Mouse (Mus musculus) left cerebral cortex, postnatal 14 days (tissue): ENCODE data around the gene Rgma. TPM values are rescaled to one million over a fixed set of nuclear protein-coding genes. Genes with fewer than 3 reads are reported as not detected.

Experiments
- DNase-seq, 2 experiments: peaks; one replicate each; pipeline ENCODE4 v3.0.0; 2021 to 2022; ENCODE audit warnings: low spot score in 2 of 2, mixed read lengths in 1 of 2
- intact Hi-C: fragments of 180-260 bp; cut with DNase I; formaldehyde crosslinking; loops from one replicate; pipeline ENCODE4 v1.15.1; 2025
- total RNA-seq, 2 experiments: library from RNA; stranded (reverse); gene quantifications; 2 replicates each; pipeline ENCODE4 v1.2.3; 2021

The Rgma gene
- total RNA-seq, 2 experiments from 2014 or later, result 84.6 to 103 TPM

DNA sequence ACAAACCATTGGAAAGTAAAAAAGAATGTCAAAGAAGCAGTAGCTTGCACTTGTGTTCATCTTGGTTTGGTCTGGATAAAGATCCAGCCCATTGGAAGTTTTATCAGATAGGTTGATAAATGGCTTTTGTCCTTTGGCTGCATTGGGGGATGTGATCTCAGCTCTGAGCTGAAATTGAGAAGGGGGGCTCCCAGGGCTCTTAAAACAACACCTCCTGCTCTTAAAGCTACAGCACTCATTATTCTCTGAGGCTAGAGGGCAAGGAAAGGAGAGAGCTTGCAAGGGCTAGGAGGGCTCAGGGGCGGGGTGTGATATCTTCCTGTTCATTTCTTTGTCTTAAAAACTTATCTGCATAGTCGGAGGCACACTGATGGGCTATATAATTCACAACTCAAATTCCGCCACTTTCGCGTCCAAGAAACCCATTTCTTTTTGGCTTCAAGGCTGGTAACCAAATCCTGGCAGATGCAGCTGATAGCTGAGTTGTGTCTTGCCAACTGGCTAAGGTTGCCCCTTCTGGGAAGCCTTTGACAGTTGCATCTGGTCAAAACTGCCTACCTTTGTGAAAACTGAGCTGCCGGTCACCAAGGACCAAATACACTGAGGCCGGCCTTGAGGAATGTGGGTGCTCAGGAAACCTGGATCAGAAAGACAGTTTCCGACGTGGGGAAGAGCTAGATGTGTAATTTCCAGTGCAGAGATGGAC, 18.2 kb downstream of the Rgma start:
- intact Hi-C loops, result no loop called here

DNA sequence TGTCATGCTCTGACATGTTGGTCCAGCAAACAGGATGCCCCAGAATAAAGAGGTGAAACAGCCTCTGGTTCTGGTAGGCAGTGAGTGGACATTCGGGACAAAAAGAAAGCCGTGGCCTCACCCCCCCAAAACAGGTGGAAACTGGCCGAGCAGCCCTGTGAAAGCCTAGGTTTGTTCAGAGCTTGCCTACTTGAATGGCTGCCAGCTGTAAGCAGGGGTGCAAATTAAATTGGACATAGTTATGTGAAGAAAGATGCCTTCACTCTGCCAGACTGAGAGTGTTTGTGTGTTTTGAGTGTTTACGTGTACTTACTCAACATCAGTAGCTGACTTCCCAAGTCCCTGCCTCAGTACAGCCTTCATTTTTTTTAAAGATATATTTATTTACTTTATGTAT, 18.7 kb downstream of the Rgma start:
- DNase-seq, result no peak
- intact Hi-C loops, result no loop called here

More for the DNA sequence above, 18.2 kb downstream of the Rgma start:
- DNase-seq, result no peak

DNA sequence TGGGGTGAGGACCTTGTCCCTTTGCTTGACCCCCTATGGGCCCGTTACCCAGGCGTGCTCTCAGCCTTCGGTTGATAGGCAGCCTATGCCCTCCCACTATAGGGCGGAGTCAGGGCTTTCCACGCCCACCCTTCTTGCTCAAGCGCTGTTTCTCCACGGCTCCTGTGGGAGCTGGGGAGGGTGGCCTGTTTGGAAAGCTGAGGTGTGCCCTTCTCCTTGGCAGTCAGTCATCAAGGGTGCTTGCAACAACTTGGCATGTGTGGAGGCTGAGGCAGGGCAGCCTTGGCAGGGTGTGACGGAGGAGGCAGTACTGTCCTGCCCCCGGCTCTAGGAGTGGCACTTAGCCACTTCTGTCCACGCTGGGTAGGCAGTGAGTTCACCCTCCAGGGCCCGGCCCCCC, 23.0 kb downstream of the Rgma start:
- peak in 1 of 2 experiments; percentile 58 for DNase-seq
- intact Hi-C loops, result no loop called here

DNA sequence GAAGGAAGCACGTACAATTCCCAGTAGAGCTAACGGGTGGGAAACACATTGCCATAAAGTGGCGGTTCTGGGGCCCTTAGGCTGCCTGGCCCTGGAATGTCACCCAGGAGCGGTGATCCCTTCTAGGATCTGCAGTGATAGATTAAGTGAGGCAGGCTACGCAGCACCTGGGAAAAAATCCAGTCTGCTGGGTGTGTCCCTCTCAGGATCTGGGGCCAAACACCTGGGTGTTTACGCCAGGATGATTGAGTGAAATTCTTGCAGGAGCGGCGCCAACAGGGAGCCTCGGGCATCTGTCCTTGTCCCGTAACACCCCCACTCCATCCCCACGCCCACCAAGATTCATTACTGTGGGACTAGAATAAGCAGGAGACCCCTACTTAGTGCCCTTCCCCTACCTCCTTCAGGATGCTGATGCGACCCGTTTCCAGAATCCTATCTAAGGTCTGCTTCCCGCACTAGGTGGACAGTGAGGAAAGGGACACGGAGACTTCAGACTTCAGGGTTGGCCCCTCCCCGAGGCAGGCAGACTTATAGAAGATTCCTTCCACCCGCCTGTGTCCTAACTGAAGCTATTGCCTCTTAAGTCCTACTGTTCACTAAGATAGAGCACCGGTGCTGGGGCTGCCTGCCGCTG, 23.6 kb downstream of the Rgma start:
- intact Hi-C loops, result no loop called here

DNA sequence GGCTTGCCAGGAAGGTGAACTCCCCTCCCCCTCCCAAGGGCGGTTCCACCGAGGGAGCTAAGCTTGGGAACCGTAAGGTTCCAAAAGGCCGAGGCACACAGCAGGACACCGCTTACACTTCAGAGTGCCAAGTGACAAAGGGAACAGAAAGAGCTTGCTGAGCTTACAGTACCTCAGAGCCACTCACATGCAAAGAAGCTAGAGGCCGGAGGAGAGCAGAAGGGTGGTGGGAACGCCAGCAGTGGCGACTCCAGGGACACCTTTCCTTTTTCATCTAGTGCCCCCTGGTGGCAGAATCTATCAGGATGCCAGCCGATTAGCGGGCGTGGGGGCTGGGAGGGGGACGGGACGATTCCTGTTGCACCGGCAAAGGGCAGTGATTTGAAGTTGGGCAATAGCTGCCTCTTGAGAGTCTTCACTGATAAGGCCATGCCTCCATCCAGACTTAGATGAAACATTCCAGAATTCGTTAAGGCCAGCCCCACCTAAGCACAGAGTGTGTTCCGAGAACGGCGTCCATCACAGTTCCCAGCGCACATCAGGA, 24.3 kb downstream of the Rgma start:
- peak; percentile 74 to 81 for DNase-seq
- intact Hi-C loops, result no loop called here

More for the DNA sequence above, 23.6 kb downstream of the Rgma start:
- DNase-seq, result no peak

DNA sequence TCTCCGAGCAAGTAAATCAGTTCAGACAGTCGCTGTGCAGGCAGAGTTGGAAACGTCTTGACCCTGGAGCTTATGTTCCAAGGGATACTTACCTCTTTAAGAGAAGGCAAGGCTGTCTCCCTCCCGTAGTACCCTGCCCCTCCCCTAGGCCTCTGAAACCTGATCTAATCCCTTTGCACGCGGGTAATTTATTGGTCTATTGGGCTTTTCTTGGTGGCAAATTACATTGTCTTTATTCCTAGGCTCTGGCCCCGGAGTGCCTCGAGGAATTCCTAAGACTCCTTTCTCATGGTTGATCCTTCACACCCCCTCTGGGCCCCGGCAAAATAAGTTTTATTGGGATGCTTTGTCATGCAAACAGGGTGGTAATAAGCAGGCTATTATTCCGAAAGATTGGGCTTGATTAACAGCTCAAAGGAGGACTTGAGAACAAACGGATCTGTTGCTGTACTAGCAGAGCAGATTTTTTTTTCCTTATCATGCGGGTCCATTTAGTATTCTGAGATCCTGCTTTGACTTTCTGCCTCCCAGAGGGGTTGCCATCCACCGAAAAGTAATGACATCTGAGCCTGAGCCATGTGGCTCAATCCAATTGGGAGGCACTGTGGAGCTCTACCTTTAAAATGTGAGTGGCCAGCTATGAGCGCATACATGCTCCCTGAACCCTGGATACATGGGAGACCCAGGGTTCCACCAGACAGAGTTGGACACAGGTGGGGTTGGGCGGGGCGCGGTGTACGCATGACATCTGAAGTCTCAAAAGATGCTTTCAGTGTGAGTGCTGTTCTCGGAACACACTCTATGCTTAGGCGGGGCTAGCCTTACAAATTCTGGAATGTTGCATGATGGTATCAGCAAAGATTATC, 25.0 kb downstream of the Rgma start:
- DNase-seq, result no peak
- intact Hi-C loops, result no loop called here

DNA sequence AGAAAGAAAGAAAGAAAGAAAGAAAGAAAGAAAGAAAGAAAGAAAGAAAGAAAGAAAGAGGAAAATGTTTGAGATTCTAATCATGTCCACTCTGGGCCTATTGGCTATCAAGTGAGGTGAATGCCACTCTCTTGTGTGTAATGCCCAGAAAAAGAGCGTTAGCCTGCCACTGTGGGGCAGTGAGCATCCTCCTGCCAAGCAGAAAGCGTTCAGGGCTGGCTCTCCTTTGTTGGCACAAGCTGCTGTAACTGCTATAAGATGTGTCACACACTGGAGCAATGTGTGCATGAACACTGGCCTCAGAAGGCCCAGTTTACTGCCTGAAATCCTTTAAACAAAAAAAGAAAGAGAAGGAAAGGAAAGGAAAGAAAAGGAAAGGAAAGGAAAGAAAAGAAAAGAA, 26.8 kb downstream of the Rgma start:
- no peak for DNase-seq
- intact Hi-C loops, result no loop called here

DNA sequence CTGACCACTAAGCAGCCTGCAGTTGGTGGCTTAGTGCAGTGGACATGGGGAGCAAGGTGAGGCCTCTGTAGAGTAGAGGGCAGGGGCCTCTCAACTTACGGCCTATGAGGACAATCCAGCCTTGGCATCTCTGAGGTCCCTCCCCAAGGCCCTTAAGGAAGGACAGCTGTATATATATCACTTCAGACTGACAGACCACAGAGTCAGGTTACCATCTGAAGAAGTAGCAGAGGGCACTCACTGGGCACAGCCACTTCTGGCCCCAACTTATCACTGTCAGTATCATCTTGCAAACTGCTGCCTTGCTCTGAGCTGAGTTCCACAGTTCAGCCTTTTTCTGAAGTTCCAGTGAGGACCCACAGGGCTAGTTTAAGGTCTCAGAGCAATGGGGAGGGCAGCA, 27.4 kb downstream of the Rgma start:
- intact Hi-C loops, result no loop called here
- no peak for DNase-seq

DNA sequence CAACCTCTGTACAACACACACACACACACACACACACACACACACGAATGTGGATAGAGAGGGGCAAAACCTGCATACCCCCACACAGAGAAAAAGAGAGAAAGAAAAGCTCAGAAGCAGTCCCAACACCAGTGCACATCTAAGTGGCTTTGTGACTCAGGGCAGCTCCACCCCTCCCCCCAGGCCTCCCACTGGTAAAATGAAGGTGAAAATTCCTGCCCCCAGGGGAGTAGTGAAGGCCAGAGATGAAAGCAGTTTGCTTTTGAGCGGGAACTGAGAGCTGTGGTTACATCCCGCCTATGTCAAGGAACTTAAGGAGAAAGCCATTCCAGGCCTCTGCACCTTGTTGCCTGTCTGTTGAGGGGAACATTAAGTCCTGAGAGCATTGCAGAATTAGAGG, 28.2 kb downstream of the Rgma start:
- DNase-seq, result no peak
- intact Hi-C loops, result no loop called here

DNA sequence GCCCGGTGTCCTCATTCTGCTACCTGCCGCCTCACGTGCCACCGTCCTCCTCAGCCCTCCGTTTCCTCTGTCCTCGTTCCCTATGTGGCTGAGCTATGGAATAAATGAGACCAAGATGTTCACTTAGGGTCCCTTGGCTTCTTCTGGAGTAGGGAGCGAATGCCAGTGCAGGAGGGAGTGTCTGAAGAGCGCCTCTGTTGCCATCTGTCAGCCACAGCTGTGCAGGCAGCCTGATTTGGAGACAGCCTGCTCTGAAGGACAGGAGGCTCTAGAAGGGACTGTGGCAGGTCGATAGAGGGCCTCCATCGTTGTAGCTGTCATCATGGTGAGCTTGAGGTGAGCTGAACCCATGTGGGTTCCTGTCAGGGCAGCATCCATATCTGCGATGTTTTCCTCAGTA, 30.2 kb downstream of the Rgma start:
- no peak for DNase-seq
- intact Hi-C loops, result no loop called here

DNA sequence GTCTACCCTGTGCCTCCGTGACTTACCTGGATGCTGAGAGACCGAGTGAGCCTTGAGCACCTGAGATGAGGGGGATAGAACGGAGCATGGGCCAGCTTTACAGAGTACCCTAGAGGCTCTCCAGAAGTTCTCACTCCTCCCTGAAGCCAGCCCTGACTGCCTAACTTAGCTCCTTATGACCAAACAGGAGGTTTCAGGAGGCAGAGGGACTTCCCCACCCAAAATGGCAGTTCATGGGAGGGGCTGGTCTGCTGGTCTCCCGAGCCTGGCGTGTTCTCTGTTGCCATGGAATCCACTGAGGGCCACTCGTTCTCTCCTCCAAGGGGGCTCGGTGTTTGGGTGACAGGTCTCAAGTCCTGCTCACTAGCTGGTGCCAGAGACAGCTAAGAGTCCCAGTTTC, 36.2 kb downstream of the Rgma start:
- intact Hi-C loops, result no loop called here
- DNase-seq, result no peak

DNA sequence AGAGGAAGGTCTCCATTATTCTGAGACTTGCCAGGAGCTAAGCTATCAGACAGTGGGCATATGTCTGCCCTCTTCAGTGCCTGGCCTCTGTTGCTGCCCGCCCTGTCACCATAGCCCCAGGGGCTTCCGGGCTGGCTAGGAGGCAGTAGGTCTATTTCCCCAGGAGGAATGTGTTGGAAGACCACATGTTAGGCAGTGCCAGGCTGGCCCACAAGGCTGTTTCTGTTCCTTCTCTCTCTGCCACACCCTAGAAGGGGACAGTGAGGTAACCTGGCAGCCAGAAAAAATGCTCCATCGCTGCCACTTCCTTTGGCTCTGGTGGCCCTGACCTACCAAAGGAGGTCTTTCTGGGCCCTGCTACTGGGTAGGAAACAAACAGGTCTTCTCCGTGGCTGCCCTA, 36.7 kb downstream of the Rgma start:
- intact Hi-C loops, result no loop called here
- no peak for DNase-seq

DNA sequence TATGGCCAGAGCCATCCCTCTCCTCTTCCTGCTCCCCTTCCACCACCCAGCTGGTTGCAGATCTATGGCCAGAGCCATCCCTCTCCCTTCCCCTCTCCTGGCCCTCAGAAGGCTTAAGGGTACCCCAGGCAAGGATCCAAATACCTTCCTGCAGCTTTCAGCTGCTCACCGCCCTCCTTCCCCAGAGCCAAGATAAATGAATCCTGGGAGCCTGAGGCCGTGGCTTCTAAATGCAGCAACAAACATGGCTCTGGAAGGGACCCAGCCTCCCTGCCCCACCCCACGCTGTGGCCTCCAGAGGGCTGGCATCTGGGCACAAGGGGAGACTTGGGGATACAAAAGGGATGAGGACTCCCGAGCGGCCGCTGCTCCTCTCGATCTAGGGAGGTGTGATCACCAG, 37.1 kb downstream of the Rgma start:
- no peak for DNase-seq

DNA sequence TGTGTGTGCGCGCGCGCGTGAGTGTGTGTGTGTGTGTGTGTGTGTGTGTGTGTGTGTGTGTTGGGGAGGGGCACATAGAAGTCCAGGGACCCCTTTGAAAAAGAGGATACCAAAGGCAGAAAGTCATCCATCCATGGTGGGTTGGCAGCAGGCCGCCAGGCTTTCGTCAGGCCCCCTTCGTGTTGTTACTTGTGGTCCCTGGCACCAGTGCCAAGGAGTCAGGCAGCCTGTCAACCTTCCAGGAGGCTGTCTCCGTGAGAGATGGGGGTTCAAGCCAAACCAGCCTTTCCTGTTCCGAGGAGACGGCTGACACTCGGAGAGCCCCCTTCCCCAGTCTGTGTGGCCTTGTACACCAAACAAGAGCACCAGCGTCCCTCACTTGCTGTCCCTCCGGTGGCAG, 38.9 kb downstream of the Rgma start:
- intact Hi-C loops, result no loop called here
- DNase-seq, result no peak

More for the DNA sequence above, 37.1 kb downstream of the Rgma start:
- intact Hi-C loops, result no loop called here

DNA sequence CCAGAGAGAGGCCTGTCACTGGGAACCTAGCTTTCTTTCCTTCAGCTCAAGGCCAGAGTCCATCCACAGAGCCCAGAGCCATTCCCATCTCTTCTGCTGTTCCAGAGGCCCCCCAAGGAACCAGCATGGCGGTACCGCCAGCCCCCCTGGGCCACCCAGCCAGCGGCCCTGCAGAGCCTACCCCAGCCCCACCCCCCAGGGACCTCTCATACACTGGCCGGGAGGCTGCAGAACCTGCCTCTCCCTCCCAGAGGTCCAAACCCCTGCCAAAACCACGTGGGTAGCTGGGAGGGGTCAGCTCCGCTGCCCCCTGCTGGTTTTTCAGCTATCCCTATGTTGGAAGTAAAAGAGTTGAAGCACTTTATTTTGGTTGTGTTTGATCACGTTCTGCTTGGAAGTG, 44.1 kb downstream of the Rgma start:
- intact Hi-C loops, result no loop called here
- DNase-seq, result no peak

DNA sequence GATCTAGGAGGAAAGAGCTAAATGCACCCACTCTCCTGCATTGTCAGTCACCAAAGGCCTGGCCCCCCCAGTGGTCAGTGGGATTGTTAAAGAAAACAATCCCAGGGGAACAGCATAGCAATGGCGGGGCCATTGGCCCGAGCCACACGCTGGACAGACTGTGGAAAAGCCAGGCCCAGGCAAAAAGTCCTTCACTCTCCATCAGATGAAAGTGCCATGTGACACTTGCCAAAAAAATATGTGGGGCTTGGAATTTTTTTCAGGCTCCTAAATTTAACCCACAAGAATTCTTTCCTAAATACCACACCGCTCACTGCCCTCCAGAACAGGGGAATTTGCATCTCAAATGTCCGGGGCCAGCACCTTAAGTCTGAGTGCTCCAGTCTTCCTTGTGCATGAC, 45.5 kb downstream of the Rgma start:
- intact Hi-C loops, result no loop called here
- no peak for DNase-seq

DNA sequence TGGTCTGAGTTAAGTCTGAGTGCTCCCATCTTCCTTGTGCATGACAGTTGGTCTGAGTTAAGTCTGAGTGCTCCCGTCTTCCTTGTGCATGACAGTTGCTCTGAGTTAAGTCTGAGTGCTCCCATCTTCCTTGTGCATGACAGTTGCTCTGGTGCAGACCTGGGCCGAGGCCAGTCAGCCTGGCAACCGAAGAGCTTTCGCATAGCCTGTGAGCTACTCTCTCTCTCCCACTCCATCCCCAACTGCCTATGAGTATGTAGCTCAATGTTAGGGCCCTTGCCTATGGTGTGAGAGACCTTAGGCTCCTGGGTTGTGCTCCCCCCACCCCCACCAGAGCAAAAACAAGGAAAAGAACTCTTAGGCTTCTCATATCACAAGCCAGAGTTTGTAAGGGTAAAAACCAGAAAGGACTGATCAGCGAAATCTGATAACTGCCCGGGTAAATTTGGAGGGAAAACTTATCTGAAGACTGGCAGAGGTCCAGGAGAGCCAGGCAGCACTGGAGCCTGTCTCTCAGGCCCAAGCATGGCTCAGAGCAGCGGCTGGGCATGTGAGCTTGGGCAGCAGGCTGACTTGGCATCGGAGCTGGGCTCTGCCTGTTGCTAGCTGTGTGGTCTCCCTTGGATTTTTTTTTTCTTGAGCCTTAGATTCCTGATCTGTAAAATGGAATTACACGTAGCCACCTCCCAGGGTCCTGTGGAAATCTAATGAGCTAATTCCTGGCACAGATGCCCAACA, 46.1 kb downstream of the Rgma start:
- intact Hi-C loops, result loop anchor here (2.0 kb wide), 1 partner anchor 1021 kb away; no protein-coding TSS in a partner anchor
- no peak for DNase-seq

DNA sequence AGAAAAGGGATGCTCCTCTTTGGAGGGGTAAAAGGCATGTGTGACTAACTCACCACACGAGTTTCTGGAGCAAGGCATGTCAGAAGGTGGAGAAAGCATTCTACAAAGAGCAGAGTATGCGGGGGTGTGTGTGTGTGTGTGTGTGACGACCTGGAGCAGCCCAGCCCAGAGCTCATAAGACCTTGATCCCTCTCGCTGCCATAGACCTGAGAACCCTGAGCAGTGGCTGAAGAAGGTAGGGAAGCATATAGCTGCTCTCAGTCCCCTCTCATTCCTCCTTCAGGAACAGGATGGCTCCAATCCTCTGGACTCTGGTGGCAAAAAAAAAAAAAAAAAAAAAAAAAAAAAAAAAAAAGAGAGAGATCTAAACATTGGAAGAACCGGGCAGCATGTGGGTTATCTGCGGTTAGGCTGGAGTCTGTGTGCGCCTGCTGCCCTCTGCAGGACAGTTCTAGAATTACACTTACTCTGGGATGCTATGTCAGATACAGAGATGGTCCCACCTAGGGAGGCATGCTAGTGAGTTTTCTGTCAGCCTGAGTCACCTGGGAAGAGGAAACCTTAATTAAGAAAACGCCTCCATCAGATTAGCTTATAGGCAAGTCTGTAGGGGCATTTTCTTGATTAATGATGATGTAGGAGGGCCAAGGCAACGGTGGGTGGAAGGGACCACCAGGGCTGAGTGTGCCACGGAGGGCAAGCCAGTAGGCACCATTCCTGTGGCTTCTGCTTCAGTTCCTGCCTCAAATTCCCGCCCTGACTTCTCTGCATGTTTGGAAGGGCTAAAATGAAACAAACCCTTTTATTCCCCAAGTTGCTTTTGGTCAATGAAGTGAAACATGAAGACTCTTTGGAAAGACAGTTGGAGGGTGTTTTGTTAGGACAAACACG, 47.2 kb downstream of the Rgma start:
- intact Hi-C loops, result loop anchor here (2.0 kb wide), 1 partner anchor 1022 kb away; no protein-coding TSS in a partner anchor
- peak; percentile 92 to 93 for DNase-seq
